Mouse (Mus musculus) kidney, adult 2 months (tissue): ENCODE data around the gene R3hdm4.

Experiments
- CTCF ChIP-seq: fragments of 200-500 bp; conservative IDR thresholded peaks from 2 replicates; pipeline ENCODE4 v1.5.1; 2011; ENCODE audit warnings: low read depth, mild to moderate bottlenecking, control low read depth, low read length, moderate library complexity, mixed read lengths; ENCODE audit not compliant: insufficient read depth, insufficient read length
- POLR2A ChIP-seq: fragments of 200-500 bp; IDR thresholded peaks from one replicate; pipeline ENCODE4 v1.6.1; 2011; ENCODE audit warnings: low read depth, low read length, control low read depth

- TF ChIP-seq CTCF (no peak), POLR2A (no peak)
These were observed 34.4 kb downstream of the R3hdm4 start for GRCm38 (mm10) chr10:79886611-79887010.
